Mouse (Mus musculus) kidney, postnatal 0 days (tissue): ENCODE measurements around the gene Olfr1019. TPM values are rescaled to one million over a fixed set of nuclear protein-coding genes. Genes with fewer than 3 reads are reported as not detected.

ENCODE experiments used
- ATAC-seq: fragments of 200-750 bp; cut with Nextera tagmentation; replicated peaks from 2 replicates; pipeline ENCODE4 v1.8.0; 2017; ENCODE audit warnings: low read depth, moderate number of reproducible peaks, moderate TSS enrichment, moderate library complexity; ENCODE audit not compliant: low FRiP score
- DNase-seq: peaks from one replicate; pipeline ENCODE4 v3.0.0-alpha.2; 2016; ENCODE audit warnings: low spot score
- H3K27ac ChIP-seq: fragments of 300-500 bp; sonication (generic); 2 replicates; pipeline ENCODE4 v1.5.1; 2014; ENCODE audit warnings: mild to moderate bottlenecking
- H3K27me3 ChIP-seq: fragments of 300-500 bp; sonication (generic); 2 replicates; pipeline ENCODE4 v1.6.1; 2014; ENCODE audit warnings: low read length, mixed read lengths; ENCODE audit not compliant: insufficient read depth
- H3K36me3 ChIP-seq: fragments of 300-500 bp; sonication (generic); 2 replicates; pipeline ENCODE4 v1.6.1; 2014; ENCODE audit warnings: low read length, mixed read lengths; ENCODE audit not compliant: insufficient read depth
- H3K4me1 ChIP-seq: fragments of 300-500 bp; sonication (generic); replicated peaks from 2 replicates; pipeline ENCODE4 v1.6.1; 2014; ENCODE audit warnings: antibody characterized with exemption, low read length, mixed read lengths; ENCODE audit not compliant: insufficient read depth
- H3K4me2 ChIP-seq: fragments of 300-500 bp; sonication (generic); 2 replicates; pipeline ENCODE4 v1.6.1; 2014; ENCODE audit warnings: mild to moderate bottlenecking, low read length, moderate library complexity, mixed read lengths
- H3K4me3 ChIP-seq: fragments of 300-500 bp; sonication (generic); replicated peaks from 2 replicates; pipeline ENCODE4 v1.5.1; 2014; ENCODE audit warnings: low read depth, low read length
- H3K9ac ChIP-seq: fragments of 300-500 bp; sonication (generic); 2 replicates; pipeline ENCODE4 v1.6.1; 2014; ENCODE audit warnings: low read depth, low read length
- H3K9me3 ChIP-seq: fragments of 300-500 bp; sonication (generic); replicated peaks from 2 replicates; pipeline ENCODE4 v1.6.1; 2016; ENCODE audit warnings: low read length, inconsistent platforms, mixed read lengths
- CTCF ChIP-seq: IDR thresholded peaks from 2 replicates; pipeline ENCODE4 v1.5.1; 2016; ENCODE audit warnings: antibody characterized with exemption, low read depth, mild to moderate bottlenecking, moderate library complexity
- WGBS: fragments of 180-500 bp; shearing (Covaris S2); extraction: QIAGEN DNeasy Blood & Tissue Kit; methylation state at CpG from one replicate; pipeline ENCODE4 v1.1.7; 2014; 5-methylcytosine and 5-hydroxymethylcytosine counted together
- polyA plus RNA-seq: library from polyadenylated mRNA; unstranded; fragments of >200 nt; fragmentation: Nextera tagmentation; extraction: Ambion mirVana; gene quantifications from 2 replicates; pipeline ENCODE4 v1.2.1, GENCODE M21; 2015

Olfr1019 gene
- polyA plus RNA-seq = not detected in 2 replicates

DNA sequence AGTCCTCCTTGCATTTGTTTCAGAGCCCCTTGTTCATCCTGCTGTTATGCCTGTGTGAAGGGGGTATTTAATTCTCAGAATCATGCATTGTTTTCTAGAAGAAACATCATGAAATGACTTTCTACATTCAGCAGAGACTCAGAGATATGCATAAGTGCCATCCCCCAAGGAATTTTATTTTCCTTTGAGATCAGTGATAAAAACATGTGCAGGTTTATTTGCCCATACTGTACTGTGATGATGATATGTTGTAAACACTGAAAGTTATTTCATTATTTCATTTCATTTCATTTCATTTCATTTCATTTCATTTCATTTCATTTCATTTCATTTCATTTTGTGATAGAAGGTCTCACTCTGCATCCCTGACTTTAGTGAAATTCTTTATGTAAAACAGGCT is at the start of gene Olfr1019:
Gene Olfr1019, minus strand, starts transcription at position 101 of the 400 bp plus-strand sequence.
- no peak within 1 kb of the TSS for H3K4me2 ChIP-seq

DNA sequence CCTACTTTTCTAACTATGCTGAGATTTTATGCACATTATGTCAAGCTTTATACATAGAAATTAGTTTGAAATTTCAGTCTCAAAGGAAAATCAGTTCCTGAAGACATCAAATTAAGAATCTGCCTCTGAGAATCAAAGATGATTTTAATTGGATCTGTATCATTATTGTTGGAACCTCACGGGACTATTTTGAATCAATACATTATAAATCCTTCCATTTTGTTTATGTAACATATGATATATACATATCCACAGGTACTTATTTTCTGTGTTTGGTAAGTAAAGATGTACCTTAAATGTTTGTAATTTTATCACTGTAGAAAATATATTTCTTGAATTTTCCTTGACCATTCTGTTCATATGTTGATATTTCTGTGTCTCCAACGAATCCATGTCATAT is 40.1 kb upstream of the Olfr1019 start, which contains the start of gene Olfr1023:
Gene Olfr1023, plus strand, starts transcription at position 301 of the 400 bp plus-strand sequence.
- DNase-seq = no peak
- ATAC-seq = no peak
- Histone ChIP-seq H3K4me3 (no peak within 1 kb of the TSS), H3K4me1 (no peaks in the 10 kb centered on the region), H3K9ac (no peak within 1 kb of the TSS), H3K4me2 (no peak within 1 kb of the TSS), H3K9me3 (no peaks in the 10 kb centered on the region), H3K27me3 (no peaks in the 10 kb centered on the region), H3K27ac (no peak within 1 kb of the TSS), H3K36me3 (no peaks in the 10 kb centered on the region)
- no peak for TF ChIP-seq CTCF
- WGBS = 58% methylated on average over 2 of the region's 2 CpGs

More for the DNA sequence above, at the start of gene Olfr1019:
- no peak within 1 kb of the TSS for H3K9ac ChIP-seq
- no peaks in the 10 kb centered on the region for H3K36me3 ChIP-seq
- TF ChIP-seq CTCF = no peak
- no peaks in the 10 kb centered on the region for H3K9me3 ChIP-seq
- no peak within 1 kb of the TSS for H3K4me3 ChIP-seq
- no peak within 1 kb of the TSS for H3K27ac ChIP-seq
- H3K4me1 ChIP-seq = no peaks in the 10 kb centered on the region
- ATAC-seq (no peak), DNase-seq (no peak)
- no peaks in the 10 kb centered on the region for H3K27me3 ChIP-seq

DNA sequence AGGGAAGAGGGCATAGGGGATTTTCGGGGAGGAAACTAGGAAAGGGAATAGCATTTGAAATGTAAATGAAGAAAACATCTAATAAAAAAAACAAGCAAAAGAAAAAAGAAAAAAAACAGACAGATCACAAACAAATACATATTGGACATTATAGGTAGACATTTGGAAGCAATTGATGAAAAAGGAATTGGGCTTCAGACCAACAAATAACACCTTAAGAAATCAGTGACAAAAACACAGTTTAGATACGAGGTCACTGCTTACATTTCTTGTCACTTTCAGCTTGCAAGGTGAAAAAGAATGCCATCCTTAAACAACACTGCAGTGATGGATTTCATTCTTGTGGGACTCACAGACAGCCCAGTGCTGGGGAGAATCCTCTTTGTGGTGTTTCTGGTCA is 23.0 kb upstream of the Olfr1019 start, which contains the start of gene Olfr1022:
Gene Olfr1022, plus strand, starts transcription at position 301 of the 400 bp plus-strand sequence.
- Histone ChIP-seq H3K9ac (no peak within 1 kb of the TSS), H3K9me3 (no peaks in the 10 kb centered on the region)

DNA sequence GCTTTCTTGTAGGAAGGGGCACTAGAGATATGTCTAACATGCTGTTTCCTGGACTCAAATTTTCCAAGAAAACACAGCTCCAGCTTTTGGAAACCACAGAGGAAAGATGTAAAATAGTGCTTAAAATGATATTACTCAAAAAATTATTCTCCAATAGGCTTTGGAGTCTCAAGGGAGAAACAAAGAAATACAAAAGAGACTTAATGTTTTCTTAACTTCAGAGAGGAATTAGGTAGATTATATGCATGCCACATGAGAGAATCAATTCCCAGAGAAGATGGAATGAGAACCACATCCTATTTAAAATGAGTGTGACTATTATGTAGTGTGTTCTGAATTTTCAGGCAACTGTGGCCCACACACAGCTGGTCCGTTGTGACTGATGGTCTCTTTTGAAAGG is 1.4 kb upstream of the Olfr1019 start, which contains the start of gene Olfr1020:
Gene Olfr1020, plus strand, starts transcription at position 301 of the 400 bp plus-strand sequence.
- WGBS = 68% methylated on average over 1 of the region's 1 CpGs
- Histone ChIP-seq H3K4me3 (no peak within 1 kb of the TSS), H3K4me1 (no peaks in the 10 kb centered on the region), H3K9me3 (no peaks in the 10 kb centered on the region), H3K27me3 (no peaks in the 10 kb centered on the region), H3K4me2 (no peak within 1 kb of the TSS), H3K9ac (no peak within 1 kb of the TSS), H3K36me3 (no peaks in the 10 kb centered on the region), H3K27ac (no peak within 1 kb of the TSS)
- ATAC-seq (no peak), DNase-seq (no peak)
- no peak for TF ChIP-seq CTCF

More for the DNA sequence above, 23.0 kb upstream of the Olfr1019 start, which contains the start of gene Olfr1022:
- Histone ChIP-seq H3K27me3 (no peaks in the 10 kb centered on the region), H3K27ac (no peak within 1 kb of the TSS), H3K4me2 (no peak within 1 kb of the TSS), H3K4me1 (no peaks in the 10 kb centered on the region), H3K4me3 (no peak within 1 kb of the TSS), H3K36me3 (no peaks in the 10 kb centered on the region)
- no peak for TF ChIP-seq CTCF
- 58% methylated on average over 2 of the region's 2 CpGs for WGBS
- DNase-seq = no peak
- ATAC-seq = no peak

DNA sequence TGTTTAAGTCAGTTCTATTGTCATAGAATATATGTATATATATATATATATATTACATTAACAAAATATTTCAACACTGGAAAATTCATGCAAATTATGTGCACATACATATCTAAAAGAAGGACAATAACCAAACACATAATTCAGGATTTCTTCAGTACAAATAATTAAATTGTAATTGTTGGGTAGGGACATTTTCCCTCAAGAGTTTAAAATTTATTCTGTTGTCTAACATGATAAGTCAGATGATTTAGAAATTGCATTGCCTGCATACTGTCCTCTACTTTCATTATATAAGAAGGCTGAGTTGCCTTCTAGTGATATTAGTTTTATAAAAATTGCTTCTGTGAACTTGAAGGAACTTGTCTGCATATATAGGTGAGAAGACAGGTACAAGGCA is 27.1 kb downstream of the Olfr1019 start, which contains the start of gene Olfr1018:
Gene Olfr1018, plus strand, starts transcription at position 301 of the 400 bp plus-strand sequence.
- DNase-seq (no peak), ATAC-seq (no peak)
- Histone ChIP-seq H3K27ac (no peak within 1 kb of the TSS), H3K27me3 (no peaks in the 10 kb centered on the region), H3K4me2 (no peak within 1 kb of the TSS), H3K4me3 (no peak within 1 kb of the TSS), H3K36me3 (no peaks in the 10 kb centered on the region), H3K9ac (no peak within 1 kb of the TSS), H3K4me1 (no peaks in the 10 kb centered on the region), H3K9me3 (no peaks in the 10 kb centered on the region)
- TF ChIP-seq CTCF = no peak

DNA sequence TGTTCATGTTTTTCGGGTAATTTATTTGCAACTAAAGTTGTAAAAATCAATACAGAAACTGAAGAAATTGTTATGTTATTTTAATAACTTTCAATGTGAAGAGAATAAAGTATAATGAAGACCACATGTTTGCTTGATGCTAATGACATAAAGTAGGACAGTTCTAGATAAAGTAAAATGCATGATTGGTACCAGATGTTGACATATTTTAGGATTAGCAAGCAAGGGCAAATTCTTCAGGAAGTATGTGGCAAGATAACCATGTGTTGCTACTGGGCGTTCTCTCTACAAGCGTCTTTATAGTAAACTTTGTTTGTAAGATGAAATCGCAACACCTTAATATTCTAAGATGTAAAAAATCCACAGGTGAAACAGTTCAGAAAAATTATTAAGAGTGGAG is 40.8 kb downstream of the Olfr1019 start:
- 88% methylated on average over 4 of the region's 4 CpGs for WGBS

DNA sequence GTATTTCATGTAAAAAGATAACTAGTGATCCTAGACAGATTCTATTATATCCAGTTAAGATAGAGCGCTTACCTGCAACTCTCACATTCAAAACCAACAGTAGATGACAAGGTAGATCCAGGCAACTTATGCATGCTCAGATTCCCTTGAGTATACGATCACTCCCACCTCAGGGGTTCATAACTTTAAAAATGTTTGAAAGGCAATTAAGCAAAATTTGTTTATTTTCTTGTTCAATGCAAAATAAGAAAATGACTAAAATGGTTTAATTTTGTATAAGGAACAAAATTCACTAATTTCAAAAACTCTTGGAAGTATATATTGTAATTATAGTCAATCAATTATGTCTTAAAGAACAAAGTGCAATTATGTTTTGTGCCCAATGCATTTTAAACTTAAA is 42.8 kb downstream of the Olfr1019 start, which contains the start of gene Olfr1016:
Gene Olfr1016, minus strand, starts transcription at position 101 of the 400 bp plus-strand sequence.
- no peak for ATAC-seq
- 87% methylated on average over 2 of the region's 2 CpGs for WGBS
- TF ChIP-seq CTCF = no peak

More for the DNA sequence above, 40.8 kb downstream of the Olfr1019 start:
- ATAC-seq = no peak
- Histone ChIP-seq H3K36me3 (no peaks in the 10 kb centered on the region), H3K4me1 (no peaks in the 10 kb centered on the region), H3K4me2 (no peak overlapping the region), H3K9me3 (no peaks in the 10 kb centered on the region), H3K27ac (no peak overlapping the region), H3K27me3 (no peaks in the 10 kb centered on the region), H3K4me3 (no peak overlapping the region), H3K9ac (no peak overlapping the region)
- DNase-seq = no peak
- TF ChIP-seq CTCF = no peak

More for the DNA sequence above, 42.8 kb downstream of the Olfr1019 start, which contains the start of gene Olfr1016:
- no peak within 1 kb of the TSS for H3K4me2 ChIP-seq
- no peak for DNase-seq
- no peaks in the 10 kb centered on the region for H3K9me3 ChIP-seq
- H3K4me3 ChIP-seq = no peak within 1 kb of the TSS
- H3K9ac ChIP-seq = no peak within 1 kb of the TSS
- no peaks in the 10 kb centered on the region for H3K27me3 ChIP-seq
- H3K27ac ChIP-seq = no peak within 1 kb of the TSS
- no peaks in the 10 kb centered on the region for H3K4me1 ChIP-seq
- no peaks in the 10 kb centered on the region for H3K36me3 ChIP-seq
